Mouse (Mus musculus) embryo, embryonic 11.5 days (tissue): ENCODE data around the gene B3galt1.

Experiments used
- DNase-seq: peaks from one replicate; pipeline ENCODE4 v3.0.0-alpha.2; 2012; ENCODE audit warnings: low read depth, low spot score

B3galt1 gene

DNA sequence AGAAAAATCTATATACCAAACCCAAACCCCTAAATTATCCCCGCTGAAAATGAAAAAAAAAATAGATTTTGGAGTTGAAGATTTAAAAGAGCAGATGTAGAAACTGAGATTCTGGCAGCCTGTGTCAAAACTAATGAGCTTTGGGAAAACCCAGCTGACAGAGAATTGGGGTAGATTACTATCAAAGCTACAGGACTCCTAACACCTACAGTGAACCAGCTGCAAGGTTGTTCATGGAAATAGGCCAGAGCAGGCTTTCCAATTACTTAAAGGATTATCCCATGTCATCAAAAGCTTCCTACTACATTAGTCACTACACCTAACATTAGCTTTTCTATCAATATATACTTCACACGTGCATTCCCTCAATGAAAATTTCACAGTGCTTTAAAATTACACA, 165.1 kb downstream of the B3galt1 start:
- no peak for DNase-seq

DNA sequence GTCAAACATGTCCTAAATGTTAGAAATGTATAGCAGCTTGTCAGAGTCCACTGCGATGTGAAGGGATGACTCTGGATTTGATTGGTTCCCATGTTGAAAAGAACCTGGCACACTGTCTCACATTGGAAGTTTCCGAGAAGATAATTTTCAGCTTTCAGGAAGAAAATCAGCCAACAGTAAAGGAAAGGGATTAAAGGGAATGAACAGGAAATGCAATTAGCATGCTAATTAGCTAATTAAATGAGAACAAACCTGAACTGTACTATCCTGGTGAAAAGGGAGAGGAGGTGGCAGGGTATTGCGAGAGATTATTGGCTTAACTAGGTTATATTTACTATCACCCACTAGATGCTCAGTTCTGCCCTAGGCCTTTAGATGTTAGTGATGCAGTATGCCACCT, 185.9 kb downstream of the B3galt1 start:
- no peak for DNase-seq

DNA sequence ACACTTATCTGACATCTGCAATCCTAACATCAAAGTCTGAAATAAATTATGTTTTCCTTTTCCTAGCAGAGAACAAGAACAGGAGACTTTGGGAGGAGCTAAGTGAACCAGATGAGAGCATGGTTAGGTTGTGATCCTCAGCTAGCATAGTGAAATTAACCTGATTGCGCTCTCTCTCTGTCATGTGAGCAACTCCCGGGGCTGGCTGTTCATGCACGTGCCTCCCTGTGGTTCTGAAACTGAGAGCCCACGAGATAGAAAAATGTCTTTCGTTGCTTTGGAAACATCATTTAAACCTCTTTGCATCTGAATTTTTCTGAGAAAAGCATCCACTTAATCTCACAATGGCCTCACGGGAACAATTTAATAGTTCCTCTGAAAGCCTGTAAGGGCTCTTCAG, 190.8 kb downstream of the B3galt1 start:
- DNase-seq = no peak

DNA sequence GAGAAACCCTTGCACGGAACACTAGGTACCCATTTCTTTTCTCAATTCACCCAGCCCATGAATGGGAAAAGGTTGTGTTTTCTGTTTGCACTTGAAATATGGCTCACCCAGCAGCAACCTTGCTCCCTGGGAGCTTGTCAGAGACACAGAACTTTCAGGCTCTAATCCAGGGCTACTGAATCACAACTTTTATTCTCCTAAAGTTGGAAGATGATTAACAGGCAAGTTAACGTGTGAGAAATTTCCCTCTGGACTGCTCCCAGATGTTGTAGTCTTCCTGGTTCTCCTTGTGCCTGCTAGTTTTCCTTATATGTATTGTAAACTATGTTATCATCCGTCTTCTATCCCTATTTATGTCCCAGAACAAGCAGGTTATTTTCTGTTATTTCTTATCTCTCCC, 221.9 kb downstream of the B3galt1 start:
- no peak for DNase-seq

DNA sequence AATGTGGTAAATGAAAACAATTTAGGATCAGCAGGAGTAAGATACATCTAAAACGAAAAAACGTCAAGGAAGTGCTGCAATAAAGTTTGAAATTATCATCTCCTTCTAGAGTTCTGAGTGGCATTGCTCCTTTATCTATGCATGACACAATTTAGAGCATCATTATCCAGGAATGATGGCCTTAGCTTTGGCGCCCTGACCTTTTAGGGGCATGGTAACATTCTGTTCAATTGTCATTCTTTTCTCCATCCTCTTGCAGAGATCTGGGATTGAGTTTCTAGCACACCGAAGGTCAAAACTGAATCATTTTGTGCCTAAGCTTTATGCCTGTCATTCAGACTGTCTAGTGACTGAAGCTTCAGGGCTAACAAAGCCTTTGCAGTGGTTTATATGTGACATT, 231.9 kb downstream of the B3galt1 start:
- DNase-seq = no peak

DNA sequence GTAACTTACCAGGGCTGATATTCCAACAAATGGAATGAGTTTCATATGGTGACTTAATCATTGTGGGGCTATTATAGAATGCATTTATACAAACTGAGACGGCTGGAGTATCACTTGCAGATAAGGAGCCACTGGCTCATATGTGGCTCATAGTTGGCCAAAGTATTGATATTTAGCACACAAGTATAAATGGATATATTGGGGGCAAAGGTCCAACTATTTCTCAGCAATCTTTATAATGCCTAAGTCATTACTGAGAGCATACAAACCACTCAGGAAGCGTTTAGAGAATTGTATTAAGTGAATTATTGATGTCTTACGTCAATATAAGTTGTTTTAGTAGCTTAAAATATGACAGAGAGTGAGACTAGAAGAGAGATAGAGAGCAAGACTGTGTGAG, 234.3 kb downstream of the B3galt1 start:
- DNase-seq = no peak

DNA sequence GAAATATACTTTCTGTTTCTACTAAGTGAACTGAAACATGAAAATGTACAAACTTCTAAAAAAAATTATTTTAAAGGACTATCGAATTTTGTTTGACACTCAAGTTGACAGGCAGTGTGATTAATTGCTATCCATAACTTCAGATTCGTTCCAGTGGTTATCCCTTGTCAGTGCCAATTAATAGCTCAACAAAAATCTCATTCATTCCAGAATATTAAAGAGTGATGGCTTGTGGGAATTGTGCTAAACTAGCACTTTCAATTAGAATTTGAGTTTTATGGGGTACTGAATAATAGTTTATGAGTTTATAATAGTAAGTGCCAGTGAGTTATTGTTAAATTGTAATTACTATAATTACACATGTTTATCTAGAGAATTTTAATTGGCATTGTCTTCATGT, 250.5 kb downstream of the B3galt1 start:
- no peak for DNase-seq

DNA sequence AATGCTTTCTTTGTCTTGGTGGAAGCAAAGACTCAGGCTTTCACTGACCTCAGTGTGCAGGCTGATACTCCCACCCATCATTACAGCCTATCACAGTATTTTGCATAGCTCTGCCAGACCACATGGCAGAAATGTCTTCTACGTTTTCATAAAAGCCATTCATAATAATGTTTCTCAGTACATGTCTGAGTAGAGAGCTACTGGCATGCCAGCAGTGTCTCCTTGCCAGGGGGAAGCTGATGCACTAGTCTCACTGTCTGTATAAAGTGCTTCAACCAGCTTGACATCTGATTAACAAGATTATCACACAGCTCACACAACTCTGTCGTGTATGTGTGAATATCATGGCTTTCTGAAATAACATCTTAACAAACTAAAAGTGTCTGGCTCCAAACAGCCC, 252.3 kb downstream of the B3galt1 start:
- DNase-seq = no peak

DNA sequence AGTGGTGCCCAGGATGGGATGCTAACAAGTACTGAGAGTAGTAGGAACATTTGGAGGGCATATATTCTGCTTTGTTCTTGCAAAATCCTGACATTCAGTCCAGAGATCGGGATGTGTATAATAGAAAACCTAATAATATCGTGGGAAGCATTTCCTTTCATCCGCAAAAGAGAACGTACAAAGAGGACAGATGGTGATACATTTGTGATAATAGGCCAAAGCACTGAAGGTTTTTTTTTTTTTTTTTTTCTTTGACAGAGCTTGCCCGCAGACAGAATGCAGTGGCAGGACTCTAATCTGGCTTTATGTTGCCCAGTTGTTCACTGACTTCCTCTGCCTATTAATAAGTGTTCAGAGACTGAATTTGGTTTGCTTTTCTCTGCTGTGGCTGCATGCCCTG, 256.7 kb downstream of the B3galt1 start:
- no peak for DNase-seq

DNA sequence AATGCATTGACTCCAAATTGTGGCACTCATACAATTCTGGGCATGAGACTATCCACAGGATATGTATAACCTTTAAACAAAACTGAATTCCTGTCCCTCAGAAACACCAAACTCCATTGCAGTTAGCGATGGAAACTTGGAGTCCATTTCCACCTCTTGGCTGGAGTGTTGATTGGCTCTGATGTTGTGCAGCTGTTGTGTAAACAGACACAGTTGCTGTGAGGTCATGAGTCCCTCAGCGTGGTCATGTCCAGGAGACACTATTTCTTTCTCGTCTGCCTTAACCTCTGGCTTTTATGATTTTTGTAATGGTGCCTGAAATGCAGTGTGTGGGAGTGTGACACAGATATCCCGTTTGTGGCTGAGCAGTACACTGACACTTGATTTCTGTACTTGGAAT, 262.0 kb downstream of the B3galt1 start:
- no peak for DNase-seq

DNA sequence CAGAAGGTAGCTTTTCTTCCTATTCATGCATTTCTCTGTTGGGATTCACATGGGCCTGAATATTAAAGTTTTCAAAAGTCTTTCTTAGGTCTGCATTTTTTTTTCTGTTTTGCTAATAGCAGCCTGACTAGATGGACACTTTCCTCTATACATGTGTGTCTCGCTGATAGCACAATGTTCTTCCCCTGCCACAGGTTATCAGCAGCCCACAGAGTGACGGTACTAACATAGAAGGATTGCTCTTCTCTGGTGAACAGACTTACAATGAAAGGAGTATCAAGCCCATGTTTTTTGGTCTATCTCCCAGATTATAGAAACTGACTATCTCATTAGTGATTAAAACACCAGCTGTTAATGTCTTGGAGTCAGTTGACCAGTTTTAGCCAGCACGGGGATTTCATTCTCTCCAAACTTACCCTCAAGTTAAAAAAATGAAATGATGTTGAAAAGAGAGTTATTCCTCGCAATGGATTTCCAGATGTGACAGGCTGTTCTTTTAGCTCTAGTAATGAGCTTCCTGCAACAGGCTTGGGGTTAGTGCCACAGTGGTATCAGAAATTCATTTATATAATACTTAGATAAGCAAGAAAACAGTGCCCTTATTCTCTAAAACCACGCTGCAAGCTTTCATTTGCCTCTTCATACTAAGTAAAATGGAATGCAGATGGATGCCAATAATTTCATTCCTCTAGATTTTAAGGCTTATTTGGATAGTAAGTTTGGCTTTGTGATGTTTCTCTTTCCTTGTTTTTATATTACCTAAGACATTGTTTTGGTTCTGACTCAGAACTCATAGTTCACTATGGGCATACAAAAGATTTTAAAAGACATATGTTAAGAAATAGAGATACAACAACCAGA, 263.6 kb downstream of the B3galt1 start:
- DNase-seq = no peak

DNA sequence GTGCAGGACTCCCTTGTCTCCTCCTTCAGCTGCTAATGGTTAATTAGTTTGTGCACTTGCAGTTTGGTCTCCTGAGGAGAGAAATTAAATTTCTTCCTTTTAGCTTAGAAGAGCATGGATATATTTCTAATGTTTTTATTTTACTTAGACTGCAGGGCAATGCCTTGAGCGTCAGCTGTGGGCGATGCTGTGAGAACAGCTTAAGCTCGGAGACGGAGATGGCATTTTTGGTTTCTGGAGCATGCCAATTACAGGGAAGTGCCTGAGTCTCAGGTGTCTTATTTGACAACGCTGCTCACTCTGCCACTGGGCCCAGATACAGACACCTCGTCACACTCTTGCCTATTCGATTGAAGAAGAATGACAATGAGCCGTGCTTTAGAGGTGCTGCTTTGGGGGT, 282.1 kb downstream of the B3galt1 start:
- DNase-seq = no peak

DNA sequence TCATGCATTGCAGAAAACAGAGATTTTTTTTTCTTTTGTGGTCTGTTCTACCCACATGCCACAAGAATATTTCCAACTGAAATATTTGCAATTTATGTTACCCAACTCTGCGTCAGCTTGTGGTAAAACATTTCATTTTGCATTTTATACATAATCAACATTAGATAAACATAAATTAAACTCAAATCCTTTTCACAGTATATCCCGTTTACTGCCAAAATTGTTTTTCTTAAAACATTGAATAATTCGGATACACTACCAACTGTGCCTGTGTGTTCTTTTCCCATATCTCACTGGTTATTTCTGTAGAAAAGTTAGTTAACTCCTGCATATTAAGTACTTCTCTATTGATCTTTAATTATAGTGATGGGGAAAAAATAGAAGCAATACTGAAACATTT, 285.1 kb downstream of the B3galt1 start:
- DNase-seq = no peak

DNA sequence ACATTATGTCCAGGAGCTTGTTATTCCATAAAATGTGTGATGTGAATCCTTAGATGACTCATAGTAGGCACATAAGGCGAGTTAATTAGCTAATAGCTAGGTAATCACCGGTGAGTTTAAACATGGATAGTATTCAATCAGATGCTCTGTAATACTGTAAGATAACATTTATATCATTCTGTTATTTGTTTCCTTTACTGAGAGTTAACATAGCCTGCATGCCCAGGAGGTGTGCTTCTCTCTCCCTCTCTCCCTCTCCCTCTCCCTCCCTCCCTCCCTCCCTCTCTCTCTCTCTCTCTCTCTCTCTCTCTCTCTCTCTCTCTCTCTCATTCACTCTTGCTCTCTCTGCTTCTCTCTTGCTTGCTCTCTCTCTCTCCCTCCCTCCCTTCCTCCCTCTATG, 292.7 kb downstream of the B3galt1 start:
- no peak for DNase-seq

DNA sequence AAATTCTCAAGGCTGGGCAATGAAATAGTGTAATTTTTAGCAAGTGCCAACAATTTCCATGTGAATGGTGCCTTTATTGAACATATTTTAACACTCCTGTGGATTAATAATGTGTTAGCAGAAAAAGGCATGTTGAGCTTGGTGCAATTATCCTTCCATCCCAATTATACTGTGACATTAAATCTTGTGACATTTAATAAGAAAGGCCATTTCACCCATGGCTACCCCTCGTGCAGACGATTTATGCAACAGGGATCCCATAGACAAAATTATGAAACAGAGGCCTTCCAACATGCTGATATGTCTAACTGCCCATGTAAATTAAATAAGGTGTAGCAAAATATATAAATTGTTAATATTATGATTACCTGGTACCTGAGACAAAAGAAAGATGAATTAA, 293.3 kb downstream of the B3galt1 start:
- no peak for DNase-seq

DNA sequence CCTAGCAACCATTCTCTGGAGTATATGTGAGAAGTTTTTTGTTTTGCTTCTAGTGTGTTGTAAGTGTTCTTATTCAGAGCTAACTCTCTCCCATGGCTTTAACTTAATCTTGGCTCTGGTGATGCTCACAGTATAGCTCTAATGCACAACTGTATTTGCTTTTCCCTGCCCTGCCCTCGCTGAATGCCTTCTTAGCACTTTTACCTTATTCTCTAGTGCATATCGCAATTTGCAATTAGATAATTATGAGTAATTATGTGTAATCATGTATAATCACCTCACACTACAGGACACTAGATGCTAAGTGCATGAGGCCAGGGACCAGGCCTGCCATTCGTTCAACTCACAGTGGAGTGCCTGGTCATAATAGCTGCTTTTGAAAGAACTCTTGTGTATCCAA, 307.7 kb downstream of the B3galt1 start:
- DNase-seq = no peak

DNA sequence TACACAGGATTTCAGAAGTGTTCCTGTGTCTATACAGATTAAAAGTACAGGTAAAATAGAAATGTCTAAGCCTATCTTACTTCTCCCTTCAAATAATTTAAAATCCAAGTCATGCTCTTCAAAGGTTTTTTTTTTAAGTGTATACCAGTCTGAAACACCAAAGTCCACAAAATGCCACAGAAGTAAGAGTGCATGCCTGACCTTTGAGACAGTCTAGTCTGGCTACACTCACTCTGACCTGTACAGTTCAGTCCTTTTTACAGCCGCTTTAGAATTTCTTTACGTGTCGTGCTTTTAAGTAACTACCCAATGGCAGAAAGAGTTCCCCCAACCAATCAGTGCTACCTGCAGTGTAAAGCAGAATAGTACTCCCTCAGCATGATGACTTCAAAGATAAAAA, 314.2 kb downstream of the B3galt1 start:
- DNase-seq = no peak

DNA sequence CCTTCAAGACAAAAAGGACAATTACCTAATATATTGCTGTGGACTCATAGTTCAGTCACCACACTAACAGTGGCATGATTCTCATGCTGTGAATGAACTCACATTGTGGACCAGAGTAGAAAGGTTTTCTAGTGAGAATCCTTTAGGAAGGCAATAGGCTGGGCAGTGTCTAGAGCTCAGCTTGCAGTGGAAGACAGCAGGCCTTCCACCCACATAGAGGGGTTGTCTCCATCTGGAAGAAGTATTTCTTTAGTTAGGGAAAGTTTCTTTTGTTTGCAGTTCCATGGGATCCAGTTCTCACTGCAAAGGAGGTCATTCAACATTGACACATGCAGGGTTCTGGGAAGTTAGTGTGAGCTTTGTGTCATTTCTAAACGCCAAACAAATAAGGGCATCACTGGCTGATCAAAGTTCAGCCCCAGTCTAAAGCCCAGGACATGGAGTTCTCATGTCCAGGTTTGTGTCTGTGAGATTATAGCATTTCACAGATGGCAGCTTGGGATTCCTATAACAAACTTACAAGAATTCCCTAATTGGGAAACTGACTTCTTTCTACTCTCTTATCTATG, 316.1 kb downstream of the B3galt1 start:
- no peak for DNase-seq

DNA sequence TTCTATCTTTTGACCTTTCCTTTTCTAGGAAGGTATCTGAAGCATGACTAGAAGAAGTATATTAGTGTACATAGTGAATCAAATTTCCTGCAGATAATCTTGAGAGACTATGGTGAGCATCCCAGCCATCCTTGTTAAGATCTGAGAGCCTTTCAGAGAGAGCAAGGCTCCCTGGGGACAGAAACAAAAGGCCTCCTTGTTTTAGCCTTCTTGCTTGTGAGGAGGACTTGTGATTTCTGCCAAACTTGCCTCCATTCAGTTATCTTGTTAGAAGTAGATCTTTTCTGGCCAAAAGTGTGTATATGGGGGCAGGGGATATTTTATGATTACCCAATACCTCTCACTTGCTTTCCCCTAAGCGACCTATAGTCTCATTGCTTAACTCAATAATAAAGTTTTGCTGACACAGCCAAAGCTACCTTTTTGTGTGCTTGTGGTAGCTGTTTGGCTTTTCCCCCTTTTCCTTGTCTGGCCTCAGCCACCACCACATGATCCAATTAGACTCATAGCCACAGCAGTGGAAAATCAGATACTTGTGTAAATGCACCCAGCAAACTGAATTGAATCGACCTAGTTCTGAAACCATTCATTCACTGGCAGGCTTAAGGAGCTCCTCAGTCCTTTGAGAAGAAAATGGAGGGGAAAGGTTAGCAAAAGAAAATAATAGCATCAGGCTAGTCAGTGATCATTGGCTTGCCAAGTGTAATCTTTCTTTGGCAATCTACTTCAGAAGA, 332.5 kb downstream of the B3galt1 start:
- DNase-seq = no peak

DNA sequence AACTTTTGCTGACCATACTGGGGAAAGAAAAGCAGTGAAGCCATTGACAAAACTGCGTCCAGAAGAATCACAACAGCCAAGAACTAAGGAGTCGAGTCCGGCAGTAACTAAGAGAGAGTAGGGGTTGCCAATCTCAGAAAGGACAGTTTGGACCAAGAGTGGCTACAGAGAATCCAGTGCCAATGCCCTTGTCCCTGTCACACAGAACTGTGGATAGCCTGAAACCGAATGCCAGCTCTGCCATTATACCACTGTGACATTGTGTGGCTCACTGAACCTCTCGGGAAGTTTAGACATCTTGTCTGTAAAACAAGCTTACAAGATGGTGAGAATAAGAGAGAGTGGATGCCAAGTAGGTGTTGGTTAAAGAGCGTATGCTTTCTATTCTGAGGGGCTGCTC, 335.9 kb downstream of the B3galt1 start:
- DNase-seq = no peak

DNA sequence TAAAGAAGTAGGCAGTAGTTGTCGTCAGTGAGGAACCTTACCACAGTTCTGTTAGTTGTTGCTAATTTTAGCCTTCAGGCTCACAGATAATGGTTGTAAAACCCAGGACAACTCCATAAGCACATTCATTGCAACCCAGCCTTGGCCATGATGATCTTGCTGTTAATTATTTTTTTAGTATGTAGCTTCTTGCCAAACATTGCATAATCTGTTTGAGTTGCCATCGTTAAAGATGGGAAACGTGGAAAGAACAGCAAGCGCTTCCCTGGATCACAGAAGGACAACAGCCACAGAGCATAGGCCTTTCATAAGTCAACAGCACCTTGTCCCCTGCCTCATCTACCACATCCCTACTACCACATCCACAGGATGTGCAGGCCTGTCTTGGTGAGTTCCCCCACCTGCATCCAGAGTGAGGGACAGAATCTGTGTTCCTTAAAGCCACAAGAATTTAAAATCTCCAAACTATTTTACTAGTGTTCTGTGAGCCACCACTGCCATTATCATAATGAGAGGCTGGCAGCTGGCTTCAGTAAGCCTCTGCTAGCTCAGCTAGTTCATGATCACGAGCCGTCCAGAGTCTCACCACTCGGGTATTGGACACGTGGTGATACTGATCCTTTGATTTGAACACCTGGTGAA, 337.1 kb downstream of the B3galt1 start:
- no peak for DNase-seq

DNA sequence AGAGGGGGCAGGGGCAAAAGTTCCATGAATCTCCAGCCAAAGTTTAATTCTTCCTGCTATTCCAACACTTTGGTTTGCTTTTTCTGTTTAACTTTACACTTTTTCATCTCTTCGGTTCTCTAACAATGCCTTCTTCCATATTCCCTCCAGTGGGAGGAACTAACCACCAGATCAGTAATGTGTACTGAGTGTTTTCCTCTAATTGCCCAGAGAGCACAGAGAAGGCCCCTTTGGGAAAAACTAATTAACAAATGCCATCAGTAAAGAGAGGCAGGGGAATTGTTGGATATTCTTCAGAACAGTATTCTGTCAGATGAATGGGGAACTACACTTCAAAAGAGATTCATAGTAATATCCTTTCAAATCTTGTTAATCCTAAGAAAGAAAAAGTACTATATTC, 338.1 kb downstream of the B3galt1 start:
- DNase-seq = no peak
